Mouse (Mus musculus): ENCODE data around the gene Olfr646.

Gene Olfr646

GRCm38 (mm10) chr7:104104757-104104972 is at the start of gene Olfr646:
Gene Olfr646 (plus strand): TSS chr7:104104873.
- no peak for DNase-seq (ENCODE audit: low read depth, low spot score)

GRCm38 (mm10) chr7:104059215-104059614 is 45.5 kb upstream of the Olfr646 start:
- DNase-seq (ENCODE audit: low read depth, low spot score) = no peak

- no peak for DNase-seq (ENCODE audit: low read depth, low spot score)
These were observed 43.3 kb upstream of the Olfr646 start, which contains the start of gene 4930516K23Rik for GRCm38 (mm10) chr7:104061345-104061744. Gene 4930516K23Rik (minus strand): TSS chr7:104061445.

- DNase-seq (ENCODE audit: low read depth, low spot score) = no peak
These were observed 32.9 kb upstream of the Olfr646 start, which contains the start of gene Olfr644 for GRCm38 (mm10) chr7:104071769-104072168. Gene Olfr644 (minus strand): TSS chr7:104071869.

- no peak for DNase-seq (ENCODE audit: low read depth, low spot score)
These were observed 19.3 kb upstream of the Olfr646 start, which contains the start of gene Olfr645 for GRCm38 (mm10) chr7:104085365-104085764. Gene Olfr645 (minus strand): TSS chr7:104085465.

- no peak for DNase-seq (ENCODE audit: low read depth, low spot score)
These were observed 538 bp upstream of the Olfr646 start for GRCm38 (mm10) chr7:104103913-104104756.

GRCm38 (mm10) chr7:104129726-104130125 is 25.1 kb downstream of the Olfr646 start, which contains the start of gene Ubqln5:
Gene Ubqln5 (minus strand): TSS chr7:104129826.
- DNase-seq (ENCODE audit: low read depth, low spot score) = no peak

GRCm38 (mm10) chr7:104137305-104137704 is 32.6 kb downstream of the Olfr646 start, which contains the start of gene Olfr643:
Gene Olfr643 (minus strand): TSS chr7:104137405.
- DNase-seq (ENCODE audit: low read depth, low spot score) = no peak

GRCm38 (mm10) chr7:104143179-104143578 is 38.5 kb downstream of the Olfr646 start, which contains the start of gene Ubqln3:
Gene Ubqln3 (minus strand): TSS chr7:104143279.
- no peak for DNase-seq (ENCODE audit: low read depth, low spot score)

GRCm38 (mm10) chr7:104150456-104150855 is 45.8 kb downstream of the Olfr646 start, which contains the start of gene Ubqlnl:
Gene Ubqlnl (minus strand): TSS chr7:104150556.
- DNase-seq (ENCODE audit: low read depth, low spot score) = no peak
